Mouse (Mus musculus): Measurements from ENCODE around the gene Sv2c.
"Not testable (repeated sequence)": the region's sequence is repeated elsewhere in the genome, so short reads cannot be mapped to it uniquely, and the experiment has no call there.

The Sv2c gene

DNA sequence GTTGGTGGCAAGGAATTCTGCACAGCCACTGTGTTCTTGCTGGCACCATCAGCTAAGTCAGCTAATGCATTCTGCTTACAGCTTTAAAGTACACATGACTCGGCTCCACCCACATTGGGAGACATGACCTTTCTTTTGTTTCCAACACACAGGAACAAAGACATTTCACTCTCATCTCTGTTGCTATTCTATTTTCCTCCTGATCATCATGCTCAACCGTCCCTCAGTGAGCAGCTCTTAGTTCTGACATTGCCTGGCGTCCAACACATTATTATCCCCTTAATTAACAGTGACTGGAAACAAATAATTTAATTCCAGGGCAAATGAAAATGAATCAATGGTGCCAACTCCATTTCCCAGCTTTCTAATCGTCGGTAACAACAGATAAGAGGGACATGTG lies 87.0 kb downstream of the Sv2c start:
- no peak for DNase-seq

DNA sequence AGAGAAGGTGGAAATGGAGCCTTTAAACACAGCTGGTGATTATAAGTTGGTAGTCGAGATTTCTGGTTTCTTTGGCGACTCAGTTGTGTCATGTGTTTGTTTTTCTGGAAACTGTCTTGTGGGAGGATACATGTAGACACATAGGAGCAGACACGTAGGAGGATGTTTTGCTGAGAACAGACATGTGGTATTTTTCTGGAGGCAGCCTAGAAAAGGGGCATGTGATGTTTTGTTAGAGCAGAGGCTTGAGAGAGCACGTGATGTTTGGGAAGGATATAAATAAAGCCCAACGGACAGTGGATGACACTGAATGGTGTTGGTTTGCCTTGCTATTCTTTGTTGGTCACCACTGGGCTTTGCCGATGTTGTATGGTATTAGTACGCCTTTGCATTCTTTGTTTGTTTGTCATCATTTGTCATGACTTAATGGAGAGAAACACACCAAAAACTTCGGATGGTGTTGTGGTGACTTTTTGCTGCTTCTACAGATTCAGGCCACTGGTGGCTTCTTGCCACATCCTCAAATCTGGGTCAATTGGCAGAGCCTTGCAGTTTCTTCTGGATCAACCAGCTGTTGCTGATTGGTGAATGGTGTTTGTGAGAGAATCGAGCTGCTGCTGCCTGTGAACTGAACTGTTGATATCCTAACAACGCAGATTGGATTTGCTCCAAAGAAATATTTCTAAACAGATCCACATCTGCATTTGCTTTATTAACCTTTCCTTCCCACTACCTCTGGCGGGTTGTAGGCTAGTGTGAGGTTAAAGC lies 91.9 kb downstream of the Sv2c start:
- DNase-seq: no peak

DNA sequence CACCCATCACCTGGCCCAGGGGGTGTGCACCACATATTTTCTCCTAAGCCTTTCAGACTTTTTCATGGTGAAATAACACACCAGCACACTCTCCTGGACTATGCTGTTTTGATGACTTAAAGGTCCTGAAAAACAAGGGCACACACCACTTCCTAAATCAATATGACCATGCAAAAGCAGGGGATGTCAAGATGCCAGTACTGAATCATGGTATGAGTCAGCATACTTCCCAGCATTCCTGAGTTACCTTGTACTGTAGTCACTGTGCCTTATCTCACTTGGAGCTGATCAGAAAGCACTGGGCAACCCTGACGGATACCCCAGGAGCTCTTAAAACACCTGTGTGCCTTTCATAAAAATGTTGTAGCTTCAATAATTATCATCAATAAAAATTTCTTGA lies 92.8 kb downstream of the Sv2c start:
- no peak for DNase-seq

- DNase-seq: peak; percentile 57 to 77
Observed at GRCm38 (mm10) chr13:96030368-96031223, 101.8 kb downstream of the Sv2c start.

GRCm38 (mm10) chr13:96023858-96024257 lies 108.5 kb downstream of the Sv2c start:
- no peak for DNase-seq

GRCm38 (mm10) chr13:96015516-96015915 lies 116.9 kb downstream of the Sv2c start:
- no peak for DNase-seq

DNA sequence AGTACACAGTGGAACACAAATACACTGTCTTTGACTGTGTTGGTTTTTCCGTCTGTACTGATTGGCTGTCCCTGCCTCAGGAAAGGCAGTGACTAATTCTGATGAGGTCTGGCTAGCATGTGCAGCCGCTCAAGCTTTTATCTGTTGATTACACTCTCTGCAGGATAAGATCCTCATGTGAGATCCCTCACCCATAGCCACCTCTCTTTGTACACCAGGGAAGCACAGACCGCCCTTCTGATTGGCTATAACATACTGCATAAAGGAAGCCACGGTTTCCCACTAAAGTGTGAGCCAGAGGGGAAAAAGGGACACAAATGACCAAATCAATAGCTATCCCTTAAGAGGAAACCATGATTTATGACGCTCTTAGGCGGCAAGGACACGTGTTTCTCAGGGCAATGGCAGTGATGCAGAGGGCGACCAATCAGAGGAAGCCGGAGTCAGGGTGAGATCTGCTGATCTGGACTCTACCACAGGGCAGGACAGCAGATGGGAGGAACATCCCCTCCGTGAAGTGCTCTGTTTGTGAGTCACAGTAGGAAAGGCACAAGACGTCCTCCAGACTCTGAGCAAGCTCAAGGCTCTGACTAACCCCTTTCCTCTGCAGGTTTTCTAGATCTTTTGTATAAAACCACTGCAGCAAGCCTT lies 121.4 kb downstream of the Sv2c start:
- DNase-seq: no peak

- DNase-seq: no peak
Observed at GRCm38 (mm10) chr13:96008975-96009374, 123.4 kb downstream of the Sv2c start.

GRCm38 (mm10) chr13:96008154-96008553 lies 124.2 kb downstream of the Sv2c start:
- DNase-seq: no peak

DNA sequence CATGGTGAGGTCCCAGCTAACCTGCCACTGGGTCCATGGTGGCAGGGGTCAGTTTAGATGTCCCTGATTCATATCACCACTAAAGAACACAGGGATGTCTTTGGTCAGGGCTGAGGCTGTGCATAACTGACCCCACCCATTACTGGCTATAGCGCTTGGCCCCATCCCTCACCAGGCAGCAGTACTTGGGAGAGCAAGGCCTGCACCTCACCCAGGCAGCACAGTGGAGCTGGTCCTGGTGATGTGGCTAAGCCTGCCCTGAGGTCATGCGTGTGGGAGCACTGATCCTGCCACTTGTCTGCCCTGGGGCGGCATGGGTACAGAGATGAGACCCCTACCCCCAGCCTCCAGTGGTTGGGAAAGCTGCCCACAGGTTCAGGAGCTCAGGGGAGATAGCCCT lies 128.8 kb downstream of the Sv2c start:
- no peak for DNase-seq

DNA sequence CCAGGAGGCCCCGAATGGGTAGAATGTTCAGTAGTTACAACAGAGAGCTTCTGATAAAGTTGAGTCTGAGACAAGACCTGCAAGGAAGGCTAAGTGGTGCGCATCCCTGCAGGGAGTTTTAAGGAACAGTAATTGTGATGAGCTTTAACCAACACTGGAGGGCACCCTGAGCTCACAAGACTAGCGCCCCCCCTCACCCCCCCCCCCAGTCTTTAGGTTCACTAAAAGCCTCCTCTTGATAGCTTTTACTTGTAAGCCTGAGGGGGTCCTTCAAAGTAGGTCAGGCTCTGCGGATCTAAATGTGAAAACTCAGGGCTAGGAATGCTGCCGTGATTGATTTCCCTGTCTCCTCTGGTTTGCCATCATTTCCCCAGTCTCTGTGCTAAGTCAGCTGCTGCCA lies 129.9 kb downstream of the Sv2c start:
- DNase-seq: no peak

DNA sequence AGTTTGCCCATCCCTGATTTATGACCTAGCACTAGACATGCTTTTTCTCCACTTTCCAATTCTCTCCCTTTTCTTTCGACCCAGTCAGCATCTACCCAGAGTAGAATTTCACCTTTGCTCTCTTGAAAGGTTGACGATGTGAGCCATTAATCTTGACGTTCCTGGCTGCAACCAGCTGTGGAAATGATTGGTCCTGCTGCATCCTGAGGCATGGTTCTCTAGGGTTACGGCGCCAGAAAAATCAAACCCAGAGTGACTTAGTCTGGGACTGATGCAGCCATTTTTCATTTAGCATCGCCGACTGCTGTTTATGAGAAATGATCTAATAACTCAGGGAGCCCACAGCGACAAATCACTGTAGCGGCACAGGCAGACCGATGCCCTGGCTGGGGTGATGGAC lies 133.0 kb downstream of the Sv2c start:
- DNase-seq: no peak

DNA sequence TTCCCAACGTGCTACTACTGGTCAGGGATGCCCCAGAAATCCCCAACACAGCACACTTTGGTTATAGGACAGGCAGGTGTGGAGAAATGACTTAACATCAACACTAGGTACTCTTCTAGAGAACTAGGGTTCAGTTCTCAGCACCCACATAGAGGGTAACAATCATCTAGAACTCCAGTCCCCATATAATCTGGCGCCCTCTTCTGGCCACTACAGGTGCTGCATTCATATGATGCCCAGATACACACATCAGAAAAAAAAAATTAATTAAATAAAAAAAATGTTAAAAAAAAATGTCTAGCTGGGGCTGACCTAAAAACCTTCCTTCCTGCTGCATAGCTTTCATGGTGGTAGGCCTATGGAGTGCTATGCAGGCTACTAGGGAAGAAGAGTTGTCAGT lies 135.1 kb downstream of the Sv2c start:
- no peak for DNase-seq

GRCm38 (mm10) chr13:95994705-95995703 lies 137.4 kb downstream of the Sv2c start:
- peak; percentile 78 to 87 for DNase-seq

DNA sequence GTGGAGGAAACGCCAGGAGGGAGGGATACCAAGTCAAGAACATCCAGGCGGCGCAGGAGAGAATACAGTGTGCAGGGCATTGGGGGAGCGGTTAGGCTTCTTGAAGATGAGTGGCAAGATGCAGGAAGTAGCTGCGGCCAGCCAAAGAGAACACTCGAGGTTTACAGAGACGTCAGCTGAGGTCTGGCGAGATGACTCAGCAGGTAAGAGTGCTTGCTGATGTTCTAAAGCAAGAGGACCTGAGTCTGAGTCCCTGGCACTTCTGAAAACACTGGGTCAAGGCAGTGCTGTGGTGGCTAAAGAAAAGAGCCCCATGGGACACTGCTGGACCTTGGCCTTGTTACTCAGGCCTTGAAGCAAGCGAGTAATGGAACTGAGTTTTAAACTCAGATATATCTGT lies 144.2 kb downstream of the Sv2c start:
- no peak for DNase-seq

GRCm38 (mm10) chr13:95987147-95987546 lies 145.2 kb downstream of the Sv2c start:
- no peak for DNase-seq

GRCm38 (mm10) chr13:95986375-95986774 lies 146.0 kb downstream of the Sv2c start:
- peak; percentile 40 to 64 for DNase-seq

DNA sequence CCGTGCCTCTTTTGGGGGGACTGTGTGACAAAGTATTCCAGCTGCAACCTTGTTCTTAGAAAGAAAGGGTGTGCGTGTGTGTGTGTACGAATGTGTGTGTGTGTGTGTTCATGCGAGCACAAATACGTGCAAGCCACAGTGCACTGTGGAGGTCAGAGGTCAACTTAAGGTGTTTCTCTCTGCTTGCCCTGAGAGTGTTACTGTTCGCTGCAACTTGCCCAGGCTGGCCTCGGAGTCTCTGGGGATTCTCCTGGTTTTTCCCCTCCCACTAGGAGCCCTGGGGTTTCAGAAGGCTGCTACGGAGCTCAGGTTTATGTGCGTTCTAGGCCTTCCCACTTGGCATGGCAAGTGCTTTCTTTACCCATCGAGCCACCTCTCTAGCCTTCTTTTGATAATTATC lies 157.2 kb downstream of the Sv2c start:
- no peak for DNase-seq

DNA sequence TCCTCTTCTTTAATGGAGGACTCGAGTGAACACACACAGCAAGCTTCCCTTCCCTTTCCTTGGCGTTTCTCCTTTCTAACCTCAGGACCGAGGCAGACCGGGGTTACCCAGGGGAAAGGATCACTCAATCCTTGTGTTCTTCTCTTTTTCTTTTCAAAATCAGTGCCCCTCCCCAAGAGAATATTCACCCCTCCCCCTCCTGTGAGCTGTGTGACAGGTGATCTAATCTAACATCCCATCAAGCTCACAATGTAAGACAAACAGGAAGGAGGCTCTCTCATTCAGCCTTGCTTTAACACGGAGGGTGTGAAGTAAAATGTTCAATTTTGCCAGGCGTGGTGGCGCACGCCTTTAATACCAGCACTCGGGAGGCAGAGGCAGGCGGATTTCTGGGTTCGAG lies 158.3 kb downstream of the Sv2c start:
- DNase-seq: no peak

GRCm38 (mm10) chr13:95973368-95973958 lies 158.9 kb downstream of the Sv2c start:
- DNase-seq: peak; percentile 87 to 92

GRCm38 (mm10) chr13:95968031-95968430 lies 164.3 kb downstream of the Sv2c start:
- not testable (repeated sequence) for DNase-seq

DNA sequence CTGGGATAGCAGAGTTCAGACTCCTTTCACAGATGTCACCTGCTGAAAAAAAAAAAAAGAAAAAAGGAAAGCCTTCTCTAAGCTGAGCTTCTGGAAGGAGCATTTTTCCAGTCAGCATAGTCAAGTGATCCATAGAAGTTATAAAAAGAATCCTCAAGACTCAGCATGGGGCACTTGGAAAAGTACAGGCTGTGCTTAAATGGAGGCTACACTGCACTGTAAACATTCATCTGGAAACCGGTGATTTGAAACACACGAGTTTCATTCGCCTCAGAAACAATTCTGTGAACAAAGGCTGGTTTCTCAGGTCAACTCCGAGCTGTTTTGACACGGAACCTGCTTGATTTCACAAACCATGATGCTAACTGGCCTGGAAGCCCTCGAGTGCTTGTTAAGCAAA lies 165.6 kb downstream of the Sv2c start:
- no peak for DNase-seq

All from cerebellum, postnatal 25 days (tissue).